31 mouse cellular contexts compared by ENCODE assay signal in genomic region chr12:80304518-80304917, GRCm38 (mm10).
"Had no signal": no experiment of that assay in that cellular context is flagged by ENCODE, and none has a peak within 500 bp of the region (broad histone marks: within the 10 kb centered on the region; RNA-seq: fewer than 3 reads in every experiment).

No protein-coding gene starts in this region.

- H3K4me3 ChIP-seq: left cerebral cortex, adult 2 months; limb, embryonic 10.5 days; limb, embryonic 12.5 days; limb, embryonic 13.5 days; limb, embryonic 15.5 days; liver, embryonic 12.5 days; liver, embryonic 13.5 days; liver, embryonic 15.5 days; lung, embryonic 15.5 days; megakaryocyte, embryonic 14.5 days; midbrain, embryonic 10.5 days; midbrain, embryonic 12.5 days; midbrain, embryonic 13.5 days; midbrain, embryonic 15.5 days; myocyte; neural tube, embryonic 12.5 days; neural tube, embryonic 13.5 days had no signal

- H3K9me3 ChIP-seq: limb, embryonic 10.5 days; limb, embryonic 13.5 days; liver, embryonic 12.5 days; liver, embryonic 13.5 days; liver, embryonic 15.5 days; lung, embryonic 15.5 days; midbrain, embryonic 10.5 days; midbrain, embryonic 12.5 days; midbrain, embryonic 13.5 days; midbrain, embryonic 15.5 days; neural tube, embryonic 12.5 days; neural tube, embryonic 13.5 days had no signal

- H3K36me3 ChIP-seq: limb, embryonic 10.5 days; limb, embryonic 12.5 days; limb, embryonic 13.5 days; limb, embryonic 15.5 days; liver, embryonic 12.5 days; liver, embryonic 13.5 days; liver, embryonic 15.5 days; lung, embryonic 15.5 days; midbrain, embryonic 10.5 days; midbrain, embryonic 12.5 days; midbrain, embryonic 13.5 days; midbrain, embryonic 15.5 days; neural tube, embryonic 12.5 days; neural tube, embryonic 13.5 days had no signal

- DNase-seq: left cerebral cortex, postnatal 4 days; liver; liver, embryonic 13.5 days; liver, postnatal 0 days; lung, adult 18-20 months; lung, adult 2 months; lung, embryonic 14.5 days; lung, postnatal 10 days; lung, postnatal 4 days; midbrain, embryonic 14.5 days had no signal

- ATAC-seq: liver, embryonic 12.5 days; liver, postnatal 0 days; midbrain, embryonic 13.5 days; midbrain, embryonic 15.5 days; midbrain, embryonic 16.5 days had no signal

- H3K27ac ChIP-seq: left cerebral cortex, adult 2 months; limb, embryonic 10.5 days; limb, embryonic 12.5 days; limb, embryonic 13.5 days; limb, embryonic 15.5 days; liver, embryonic 12.5 days; liver, embryonic 13.5 days; liver, embryonic 14.5 days; liver, embryonic 15.5 days; lung, embryonic 15.5 days; macrophage; midbrain, embryonic 10.5 days; midbrain, embryonic 12.5 days; midbrain, embryonic 13.5 days; midbrain, embryonic 15.5 days; neural tube, embryonic 12.5 days; neural tube, embryonic 13.5 days had no signal

- H3K4me1 ChIP-seq: limb, embryonic 12.5 days; limb, embryonic 13.5 days; limb, embryonic 15.5 days; liver, embryonic 12.5 days; liver, embryonic 13.5 days; liver, embryonic 15.5 days; lung, embryonic 15.5 days; midbrain, embryonic 10.5 days; midbrain, embryonic 12.5 days; midbrain, embryonic 13.5 days; midbrain, embryonic 15.5 days; neural tube, embryonic 12.5 days; neural tube, embryonic 13.5 days had no signal

- H3K4me2 ChIP-seq: limb, embryonic 12.5 days; limb, embryonic 13.5 days; limb, embryonic 15.5 days; liver, embryonic 11.5 days; liver, embryonic 12.5 days; liver, embryonic 13.5 days; liver, embryonic 15.5 days; lung, embryonic 14.5 days; lung, embryonic 15.5 days; midbrain, embryonic 11.5 days; midbrain, embryonic 12.5 days; midbrain, embryonic 13.5 days; midbrain, embryonic 15.5 days; neural tube, embryonic 12.5 days; neural tube, embryonic 13.5 days had no signal

- H3K27me3 ChIP-seq: limb, embryonic 12.5 days; limb, embryonic 13.5 days; limb, embryonic 15.5 days; liver, embryonic 12.5 days; liver, embryonic 13.5 days; liver, embryonic 15.5 days; lung, embryonic 15.5 days; midbrain, embryonic 12.5 days; midbrain, embryonic 13.5 days; midbrain, embryonic 15.5 days; neural tube, embryonic 12.5 days; neural tube, embryonic 13.5 days had no signal

- H3K9ac ChIP-seq: limb, embryonic 12.5 days; limb, embryonic 13.5 days; limb, embryonic 15.5 days; liver, embryonic 12.5 days; liver, embryonic 13.5 days; liver, embryonic 14.5 days; liver, embryonic 15.5 days; liver, postnatal 0 days; lung, embryonic 14.5 days; lung, embryonic 15.5 days; midbrain, embryonic 12.5 days; midbrain, embryonic 13.5 days; midbrain, embryonic 15.5 days; neural tube, embryonic 12.5 days; neural tube, embryonic 13.5 days had no signal
